Mouse (Mus musculus): ENCODE measurements around the gene Sgsm2. TPM values are rescaled to one million over a fixed set of nuclear protein-coding genes. Genes with fewer than 3 reads are reported as not detected.

The Sgsm2 gene
- total RNA-seq, 2 experiments from 2014 or later, result 1.1 to 1.6 TPM

Other genes starting within 250 kb of the Sgsm2 start
- gene Cluh, start 247.6 kb downstream of the Sgsm2 start, total RNA-seq (2015), result 11.9 and 13.7 TPM in 2 replicates
- gene Cluh, start 247.6 kb downstream of the Sgsm2 start, total RNA-seq (2017), result 13.3 and 13.7 TPM in 2 replicates
- gene Pafah1b1, start 172.4 kb downstream of the Sgsm2 start, total RNA-seq (2015), result 53.1 and 57.4 TPM in 2 replicates
- 58.7 and 64.4 TPM in 2 replicates for gene Pafah1b1, start 172.4 kb downstream of the Sgsm2 start, total RNA-seq (2017)
- 3.5 and 6.2 TPM in 2 replicates for gene Mettl16, start 126.2 kb downstream of the Sgsm2 start, total RNA-seq (2015)
- 10.2 and 12.5 TPM in 2 replicates for gene Mettl16, start 126.2 kb downstream of the Sgsm2 start, total RNA-seq (2017)
- 14.5 and 17.0 TPM in 2 replicates for gene Mnt, start 66.1 kb downstream of the Sgsm2 start, total RNA-seq (2015)
- gene Mnt, start 66.1 kb downstream of the Sgsm2 start, total RNA-seq (2017), result 3.8 and 6.1 TPM in 2 replicates
- gene Tsr1, start 1.0 kb upstream of the Sgsm2 start, total RNA-seq (2015), result 7.7 and 9.1 TPM in 2 replicates
- 17.3 and 18.7 TPM in 2 replicates for gene Tsr1, start 1.0 kb upstream of the Sgsm2 start, total RNA-seq (2017)
- 13.4 and 15.9 TPM in 2 replicates for gene Smg6, start 28.8 kb upstream of the Sgsm2 start, total RNA-seq (2015)
- gene Smg6, start 28.8 kb upstream of the Sgsm2 start, total RNA-seq (2017), result 18.3 and 20.5 TPM in 2 replicates
- 6.1 and 7.7 TPM in 2 replicates for gene Srr, start 28.9 kb upstream of the Sgsm2 start, total RNA-seq (2015)
- gene Srr, start 28.9 kb upstream of the Sgsm2 start, total RNA-seq (2017), result 3.3 and 8.5 TPM in 2 replicates